Mouse (Mus musculus): ENCODE measurements around the gene Fxn.
A peak's percentile ranks its signal among the peaks of the same experiment; 100 is the strongest.
"Not testable (repeated sequence)": the region's sequence is repeated elsewhere in the genome, so short reads cannot be mapped to it uniquely, and the experiment has no call there.

The Fxn gene

DNA sequence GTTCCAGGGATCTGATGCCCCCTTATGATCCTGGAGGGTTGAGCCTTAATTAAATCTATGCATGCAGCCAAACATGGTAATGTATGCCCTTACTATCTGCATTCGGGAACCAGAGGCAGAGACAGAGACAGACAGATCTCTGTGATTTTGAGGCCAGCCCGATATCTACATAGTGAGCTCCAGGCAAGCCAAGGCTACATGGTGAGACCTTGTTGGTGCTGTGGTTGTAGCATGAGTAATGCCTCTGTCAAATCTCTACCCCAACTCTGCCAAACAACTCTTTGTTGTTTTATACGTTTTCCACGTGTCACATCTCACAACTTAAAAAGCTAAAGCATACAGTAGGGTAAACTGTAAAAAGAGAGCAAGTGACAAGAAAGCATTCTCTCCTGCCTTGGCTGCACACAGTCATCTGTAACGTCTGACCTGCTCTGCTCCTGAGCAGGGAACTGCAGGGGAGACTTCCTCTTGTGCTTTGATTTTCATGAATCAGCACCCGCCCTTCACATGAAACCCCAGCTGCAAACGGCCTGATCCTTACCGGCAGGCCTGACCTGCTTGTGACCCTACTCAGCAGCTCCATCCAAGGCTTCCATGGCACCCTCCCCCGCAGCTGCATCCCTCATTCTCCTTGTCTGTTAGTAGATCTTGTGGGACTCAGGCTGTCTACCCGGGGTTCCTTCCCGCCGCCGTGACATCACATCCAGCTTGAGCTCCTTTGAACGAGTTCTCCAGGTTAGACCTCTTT lies 38.4 kb downstream of the Fxn start:
- no peak for DNase-seq (ENCODE audit: low spot score in 2 of 2)

- no peak for DNase-seq (ENCODE audit: low spot score in 2 of 2)
Measured at GRCm38 (mm10) chr19:24241271-24241670, 39.1 kb downstream of the Fxn start.

- no peak for DNase-seq (ENCODE audit: low spot score in 2 of 2)
Measured at GRCm38 (mm10) chr19:24238011-24238410, 42.4 kb downstream of the Fxn start.

GRCm38 (mm10) chr19:24232356-24232755 lies 48.0 kb downstream of the Fxn start:
- not testable (repeated sequence) for DNase-seq (ENCODE audit: low spot score in 2 of 2)

DNA sequence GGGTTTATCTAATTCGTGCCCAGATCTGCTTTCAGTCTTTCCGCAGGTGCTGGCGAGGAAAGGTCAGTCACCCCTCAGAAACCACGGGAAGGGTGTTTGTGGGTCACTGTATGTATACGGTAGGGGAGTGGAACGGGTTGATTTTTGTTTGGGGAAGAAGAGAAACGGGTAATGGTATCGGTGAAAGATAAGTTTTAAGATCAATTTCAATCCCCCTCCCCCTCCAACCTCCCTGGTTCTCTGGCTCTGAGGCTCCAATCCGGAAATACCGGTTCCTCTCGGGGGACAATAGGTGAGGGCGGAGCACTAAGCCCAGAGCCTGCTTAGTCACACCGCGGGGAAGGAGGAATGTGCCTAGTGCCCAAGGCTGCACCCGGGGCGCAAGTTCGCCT lies 55.1 kb downstream of the Fxn start:
- no peak for DNase-seq (ENCODE audit: low spot score in 2 of 2)

DNA sequence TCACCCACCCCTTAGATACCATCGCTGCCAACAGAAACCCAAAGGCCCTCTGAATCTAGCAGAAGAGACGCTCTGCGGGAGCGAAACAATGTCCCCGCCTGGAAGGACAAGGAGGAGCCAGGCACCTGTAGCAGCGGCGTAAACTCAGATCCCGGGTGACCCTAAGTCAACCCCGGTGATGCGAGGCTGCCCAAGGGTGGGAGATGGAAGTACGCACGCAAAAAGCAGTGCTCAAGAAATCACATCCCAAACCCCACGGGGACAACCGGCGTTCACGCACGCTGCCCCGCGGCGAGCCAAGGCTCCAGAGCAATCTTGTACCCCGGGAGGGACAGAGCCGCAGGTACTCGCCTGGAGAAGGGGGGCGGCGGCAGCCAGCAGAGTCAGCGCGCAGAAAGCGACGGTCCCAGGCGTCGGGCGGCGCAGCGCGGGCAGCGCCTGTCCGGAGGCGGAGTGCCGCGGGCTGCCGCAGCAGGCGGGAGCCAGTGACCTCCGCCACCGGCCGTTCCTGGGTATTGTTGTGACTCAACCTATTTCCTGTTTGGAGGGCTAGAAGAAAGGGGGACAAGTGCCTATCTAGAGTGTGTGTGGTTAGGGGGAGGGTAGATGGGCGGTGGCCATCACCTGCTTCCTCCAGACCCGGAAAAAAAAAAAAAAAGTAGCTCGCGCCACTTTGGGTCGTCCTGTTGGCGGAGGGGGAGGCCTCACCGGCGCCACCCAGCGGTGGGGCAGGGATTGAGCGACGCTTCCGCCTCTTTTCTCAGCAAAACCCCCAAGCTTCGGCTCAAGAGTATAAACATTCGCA lies 55.7 kb downstream of the Fxn start, which contains the start of gene Tjp2:
TSS of gene Tjp2 (minus strand) at position 531 of the 805 bp plus-strand sequence.
- DNase-seq (ENCODE audit: low spot score in 2 of 2): peak; percentile 21 to 34

DNA sequence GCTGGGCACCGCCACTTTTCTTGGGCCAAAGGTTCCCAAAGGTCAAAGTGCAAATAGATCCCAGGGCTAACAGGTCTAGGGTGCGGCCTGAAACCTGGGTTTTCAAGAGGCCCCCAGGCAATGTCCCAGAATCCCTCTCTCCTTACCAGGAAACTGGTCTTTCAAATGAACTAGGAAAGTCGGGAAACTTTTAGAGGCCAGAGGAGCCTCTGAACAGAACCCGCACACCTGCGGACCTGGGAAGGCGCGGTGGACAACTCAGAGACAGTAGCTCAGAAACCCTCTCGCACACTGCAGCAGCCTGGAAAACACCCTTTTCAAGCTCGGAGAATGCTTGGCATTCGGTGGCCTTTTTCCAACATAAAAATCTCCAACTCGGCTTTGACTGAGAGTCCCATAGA lies 56.6 kb downstream of the Fxn start:
- peak; percentile 19 to 27 for DNase-seq (ENCODE audit: low spot score in 2 of 2)

DNA sequence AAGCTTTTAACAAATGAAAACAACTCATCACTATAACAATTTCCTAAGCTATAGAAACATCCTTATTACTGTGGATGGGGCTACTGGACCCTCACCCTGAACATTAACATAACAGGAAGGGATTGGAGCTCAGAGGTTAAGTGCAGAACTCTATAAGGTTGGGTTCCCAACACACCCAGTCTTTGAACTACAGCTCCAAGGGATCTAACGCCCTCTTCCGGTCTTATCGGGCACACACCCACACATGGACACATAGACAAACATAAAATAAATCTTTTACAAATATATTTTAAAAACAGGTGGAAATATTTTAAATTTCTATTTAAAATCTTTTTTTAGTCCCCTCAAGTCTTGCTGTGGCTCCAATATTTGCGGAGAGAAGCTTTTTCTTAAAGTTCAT lies 59.0 kb downstream of the Fxn start:
- no peak for DNase-seq (ENCODE audit: low spot score in 2 of 2)

DNA sequence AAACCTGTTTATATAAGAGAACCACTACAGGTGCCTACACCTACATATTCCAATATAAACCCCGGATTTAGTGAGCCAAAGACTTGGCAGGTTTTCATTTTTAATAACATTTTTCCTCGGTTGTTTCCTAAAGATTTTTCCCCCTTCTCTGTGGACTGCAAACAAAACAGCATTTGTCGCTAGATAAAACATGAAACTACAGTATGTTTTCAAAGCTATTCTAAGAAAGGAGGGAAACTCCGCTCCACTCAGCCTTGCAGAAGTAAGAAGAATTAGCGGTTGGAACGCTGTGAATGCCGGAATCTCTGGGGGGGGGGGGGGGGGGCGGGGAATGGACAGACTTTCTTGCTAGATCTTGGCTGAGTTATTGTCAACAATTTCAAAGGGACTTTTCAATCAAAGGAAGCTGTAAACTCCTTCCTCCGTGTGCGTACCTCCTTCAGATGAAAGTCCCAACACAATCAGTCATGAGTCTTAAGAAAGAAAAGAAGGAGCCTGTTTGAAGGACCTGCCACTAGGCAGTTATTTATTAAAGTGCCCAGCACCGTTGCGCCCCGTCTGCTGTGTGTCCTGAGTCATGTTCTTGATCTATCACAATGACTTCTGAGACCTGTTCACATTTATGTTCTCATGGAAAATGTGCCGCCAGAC lies 59.5 kb downstream of the Fxn start:
- peak in 1 of 2 experiments; percentile 3 for DNase-seq (ENCODE audit: low spot score in 2 of 2)

DNA sequence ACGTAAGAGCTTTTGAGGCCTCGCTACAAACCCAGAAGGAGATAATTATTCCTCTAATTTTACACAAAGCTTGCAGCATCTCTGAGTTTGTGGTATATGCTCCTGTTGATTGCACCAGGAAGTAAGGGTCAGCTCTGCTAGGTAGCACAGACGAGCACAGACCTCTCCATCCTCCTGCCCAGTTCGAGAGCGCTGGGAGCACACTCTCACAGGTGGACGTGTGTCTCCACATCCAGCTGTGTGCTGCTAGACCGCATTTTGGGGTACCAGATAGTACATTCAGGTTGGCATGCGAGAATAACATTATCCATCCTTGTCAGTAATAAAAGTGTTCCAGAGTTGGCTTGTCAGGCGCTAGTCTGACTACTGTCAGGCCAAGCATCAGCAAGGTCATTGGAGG lies 61.4 kb downstream of the Fxn start:
- DNase-seq (ENCODE audit: low spot score in 2 of 2): peak in 1 of 2 experiments; percentile 3

DNA sequence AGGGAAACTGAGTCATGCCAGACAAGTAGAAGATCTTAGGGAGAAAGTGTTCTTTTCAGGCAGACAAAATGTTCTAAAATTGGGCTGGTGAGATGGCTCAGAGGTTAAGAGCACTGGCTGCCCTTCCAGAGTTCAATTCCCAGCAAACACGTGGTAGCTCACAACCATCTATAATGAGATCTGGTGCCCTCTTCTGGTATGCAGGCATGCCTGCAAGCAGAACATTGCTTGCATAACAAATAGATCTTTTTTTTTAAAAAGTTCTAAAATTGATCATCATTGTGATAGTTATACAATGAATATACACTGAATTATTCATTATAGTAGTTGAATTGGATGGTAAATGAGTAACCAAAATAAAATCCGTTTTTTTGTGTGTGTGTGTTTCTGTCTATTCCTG lies 62.1 kb downstream of the Fxn start:
- no peak for DNase-seq (ENCODE audit: low spot score in 2 of 2)

GRCm38 (mm10) chr19:24217851-24218250 lies 62.6 kb downstream of the Fxn start:
- DNase-seq (ENCODE audit: low spot score in 2 of 2): no peak

DNA sequence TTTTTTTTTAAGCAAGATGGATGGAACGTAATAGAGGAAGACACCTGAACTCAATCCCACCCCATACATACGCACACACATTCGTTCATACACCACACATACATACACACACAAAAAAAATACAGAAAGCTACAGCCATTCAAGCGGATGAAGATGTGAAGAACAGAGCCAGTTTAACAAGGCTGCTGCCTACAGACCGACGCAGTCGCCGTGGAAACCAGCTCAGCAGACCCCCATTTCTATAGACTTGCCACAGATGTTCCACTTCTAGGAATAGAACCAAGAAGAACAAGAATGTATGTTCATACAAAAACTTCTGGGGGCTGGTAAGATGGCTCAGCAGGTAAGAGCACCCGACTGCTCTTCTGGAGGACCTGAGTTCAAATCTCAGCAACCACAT lies 63.6 kb downstream of the Fxn start:
- DNase-seq (ENCODE audit: low spot score in 2 of 2): no peak

GRCm38 (mm10) chr19:24214939-24215338 lies 65.5 kb downstream of the Fxn start:
- DNase-seq (ENCODE audit: low spot score in 2 of 2): no peak

DNA sequence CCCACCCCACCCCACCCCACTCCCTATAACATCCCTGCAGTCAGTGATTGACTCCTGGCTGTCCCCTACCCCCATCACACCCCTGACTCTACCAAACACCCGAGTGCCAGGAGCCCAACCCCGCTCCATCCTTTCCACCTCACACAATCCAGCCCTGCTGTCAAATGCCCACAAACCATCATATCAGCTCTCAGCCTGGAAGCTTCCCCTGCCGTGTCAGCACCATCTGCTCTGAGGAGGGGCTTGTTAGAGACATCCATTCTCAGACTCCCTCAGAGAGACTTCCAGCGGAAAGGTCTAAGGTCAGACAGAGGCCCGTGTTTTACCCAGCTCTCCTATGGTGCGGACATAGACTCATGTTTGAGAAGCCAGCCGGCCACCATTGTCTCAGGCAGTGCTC lies 67.1 kb downstream of the Fxn start:
- DNase-seq (ENCODE audit: low spot score in 2 of 2): no peak

DNA sequence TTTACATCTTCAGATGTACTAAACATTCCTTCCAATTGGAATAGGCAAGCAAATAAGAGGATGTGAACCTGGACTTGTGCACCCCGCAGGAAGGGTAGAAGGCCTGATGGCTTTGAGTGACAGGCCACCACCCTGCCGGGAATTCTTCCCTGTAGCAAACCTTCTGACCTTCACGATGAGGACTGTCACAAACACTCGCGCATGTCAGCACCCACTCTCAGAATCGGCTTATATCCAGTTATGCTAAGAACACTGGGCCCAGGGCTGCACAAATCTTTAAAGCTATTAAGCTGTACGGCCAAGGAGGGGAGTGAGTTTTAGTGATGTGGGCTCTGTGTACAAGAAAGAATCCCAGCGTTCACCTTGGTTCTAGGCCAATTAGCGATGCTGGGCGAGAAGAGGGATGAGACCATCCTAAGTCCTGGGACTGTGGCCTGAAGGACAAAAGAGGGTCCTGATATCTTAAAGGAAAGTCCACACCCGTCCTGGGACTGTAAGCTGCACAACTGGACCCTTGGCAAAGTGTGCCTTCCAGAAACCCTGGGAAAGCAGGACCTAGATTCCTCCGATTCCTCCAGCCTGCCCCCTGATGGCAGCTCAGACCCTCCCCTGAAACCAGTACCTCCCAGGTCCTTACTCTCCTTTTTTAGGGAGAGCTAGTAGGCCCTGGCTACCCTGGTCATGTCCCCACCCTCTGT lies 67.7 kb downstream of the Fxn start:
- no peak for DNase-seq (ENCODE audit: low spot score in 2 of 2)

Data from right cerebral cortex, adult 2 months (tissue).